In the genomic region with DNA sequence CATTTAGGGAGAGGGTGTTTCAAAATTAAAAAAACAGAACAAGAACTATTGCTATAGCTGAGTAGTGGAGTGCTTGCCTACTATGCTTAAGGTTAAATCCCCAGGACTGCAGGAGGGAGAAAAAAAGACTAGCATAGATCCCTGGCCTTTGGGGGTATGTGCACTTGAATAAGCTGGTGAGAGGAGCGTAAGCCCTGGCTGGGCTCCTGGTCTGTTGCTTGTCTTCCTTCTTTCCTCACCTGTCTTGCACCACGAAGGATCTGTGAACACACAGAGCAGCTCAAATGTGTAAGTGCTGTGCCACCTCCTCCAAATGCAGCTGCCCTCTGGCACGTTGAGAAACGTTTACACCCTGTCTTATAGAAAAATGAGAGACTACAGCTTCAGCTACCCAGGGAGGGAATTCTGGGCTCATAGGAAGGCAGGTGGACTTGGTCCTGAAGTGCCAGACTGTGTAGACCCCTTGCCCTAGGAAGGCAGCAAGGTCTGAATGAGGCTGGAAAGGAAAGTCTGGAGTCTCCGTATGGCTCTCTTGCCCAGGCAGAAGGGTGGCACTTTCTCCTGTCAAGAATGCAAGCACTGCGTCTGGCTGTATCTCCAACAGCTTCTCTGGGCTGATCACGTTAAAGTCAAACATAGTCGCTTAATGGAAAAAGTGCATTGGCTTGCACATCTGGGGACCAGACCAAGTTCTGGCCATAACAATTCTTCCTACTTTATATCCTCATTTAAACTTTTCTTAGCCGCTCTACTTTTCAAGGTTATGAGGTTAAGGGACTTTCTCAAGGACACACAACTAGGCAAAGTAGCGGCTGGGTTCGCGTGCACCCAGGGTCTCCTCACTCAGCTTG, we compare ENCODE assay signal across 7 mouse cellular contexts. TPM values are rescaled to one million over a fixed set of nuclear protein-coding genes. Genes with fewer than 3 reads are reported as not detected.
DNase-seq lines count a peak whose midpoint lies in the region; ATAC-seq lines count a peak whose summit lies in the region.

No protein-coding gene starts in this region.

- peak overlapping the region; percentile 84; the same call in 1 of the 2 replicates for H3K9ac ChIP-seq in lung, embryonic 15.5 days
- peak overlapping the region; percentile 44; the same call in 1 of the 2 replicates for H3K9ac ChIP-seq in forebrain, embryonic 16.5 days (replicated peaks; ENCODE audit: low read depth, low read length)
- H3K9ac ChIP-seq in neural tube, embryonic 15.5 days (replicated peaks) = peak overlapping the region; percentile 98; the same call in 1 of the 2 replicates

- ATAC-seq in lung, embryonic 15.5 days (ENCODE audit: borderline replicate concordance, extremely low read depth, low FRiP score, low TSS enrichment) = no peak
- ATAC-seq in forebrain, embryonic 16.5 days = peak; percentile 19
- ATAC-seq in neural tube, embryonic 15.5 days (ENCODE audit: low FRiP score) = peak; percentile 19; the same call in 1 of the 2 replicates

- H3K4me1 ChIP-seq in lung, embryonic 15.5 days = peaks cover 20% of the 10 kb centered on the region
- peaks cover 17% of the 10 kb centered on the region for H3K4me1 ChIP-seq in forebrain, embryonic 16.5 days (replicated peaks; ENCODE audit: control insufficient read depth, insufficient read depth, low read length)
- H3K4me1 ChIP-seq in limb, embryonic 10.5 days = peaks cover 26% of the 10 kb centered on the region
- H3K4me1 ChIP-seq in neural tube, embryonic 15.5 days = peaks cover 20% of the 10 kb centered on the region

- no peak for DNase-seq in lung, postnatal 4 days
- peak; percentile 23 for DNase-seq in cerebellum, adult 9-11 months
- no peak for DNase-seq in limb, embryonic 10.5 days (ENCODE audit: low spot score)
- no peak for DNase-seq in spleen, postnatal 10 days (ENCODE audit: low spot score in 2 of 2)

- peak overlapping the region; percentile 39; the same call in 1 of the 2 replicates for H3K27ac ChIP-seq in lung, embryonic 15.5 days
- no peak overlapping the region; the same call in 1 of the 2 replicates for H3K27ac ChIP-seq in forebrain, embryonic 16.5 days (ENCODE audit: low read length)
- peak overlapping the region; percentile 96 for H3K27ac ChIP-seq in limb, embryonic 10.5 days
- peak overlapping the region; percentile 87 for H3K27ac ChIP-seq in neural tube, embryonic 15.5 days (replicated peaks)

- peak overlapping the region; percentile 68 for H3K4me2 ChIP-seq in lung, embryonic 15.5 days
- peak overlapping the region; percentile 61 for H3K4me2 ChIP-seq in forebrain, embryonic 16.5 days (ENCODE audit: low read length)
- peak overlapping the region; percentile 76 for H3K4me2 ChIP-seq in neural tube, embryonic 15.5 days

- H3K27me3 ChIP-seq in lung, embryonic 15.5 days = no peaks in the 10 kb centered on the region
- H3K27me3 ChIP-seq in forebrain, embryonic 16.5 days (replicated peaks; ENCODE audit: control insufficient read depth, insufficient read depth, low read length) = no peaks in the 10 kb centered on the region
- H3K27me3 ChIP-seq in limb, embryonic 10.5 days (ENCODE audit: low read depth, poor library complexity, severe bottlenecking) = no peaks in the 10 kb centered on the region
- no peaks in the 10 kb centered on the region for H3K27me3 ChIP-seq in neural tube, embryonic 15.5 days (replicated peaks)

- WGBS in lung, embryonic 15.5 days = 18% methylated on average over 12 of the region's 12 CpGs
- WGBS in forebrain, embryonic 16.5 days = 17% methylated on average over 12 of the region's 12 CpGs
- 15% methylated on average over 12 of the region's 12 CpGs for whole genome bisulfite sequencing in limb, embryonic 10.5 days
- WGBS in neural tube, embryonic 15.5 days = 21% methylated on average over 12 of the region's 12 CpGs

- H3K9me3 ChIP-seq in lung, embryonic 15.5 days = no peaks in the 10 kb centered on the region
- no peaks in the 10 kb centered on the region for H3K9me3 ChIP-seq in forebrain, embryonic 16.5 days (ENCODE audit: control insufficient read depth, low read length)
- H3K9me3 ChIP-seq in limb, embryonic 10.5 days (replicated peaks) = no peaks in the 10 kb centered on the region
- no peaks in the 10 kb centered on the region for H3K9me3 ChIP-seq in neural tube, embryonic 15.5 days (replicated peaks)

- no peaks in the 10 kb centered on the region for H3K36me3 ChIP-seq in lung, embryonic 15.5 days
- no peaks in the 10 kb centered on the region for H3K36me3 ChIP-seq in forebrain, embryonic 16.5 days (ENCODE audit: control insufficient read depth, insufficient read depth)
- H3K36me3 ChIP-seq in limb, embryonic 10.5 days = no peaks in the 10 kb centered on the region
- no peaks in the 10 kb centered on the region for H3K36me3 ChIP-seq in neural tube, embryonic 15.5 days

- H3K4me3 ChIP-seq in lung, embryonic 15.5 days = peak overlapping the region; percentile 83
- H3K4me3 ChIP-seq in forebrain, embryonic 16.5 days (replicated peaks; ENCODE audit: low read length) = peak overlapping the region; percentile 92
- H3K4me3 ChIP-seq in limb, embryonic 10.5 days = peak overlapping the region; percentile 98
- peak overlapping the region; percentile 89 for H3K4me3 ChIP-seq in neural tube, embryonic 15.5 days (replicated peaks)

RNA-seq across cellular contexts. Expression of a gene that starts 0.7 kb away (rescaled TPM):
- polyA plus RNA-seq in lung, embryonic 15.5 days (2015; fragmentation: Nextera tagmentation; extraction: Ambion mirVana) = 29.9 and 32.5 TPM in 2 replicates
- 77.9 and 82.8 TPM in 2 replicates for polyA plus RNA-seq in forebrain, embryonic 16.5 days (2015; fragmentation: Nextera tagmentation; extraction: Ambion mirVana)
- 28.1 and 33.1 TPM in 2 replicates for polyA plus RNA-seq in limb, embryonic 10.5 days (2016; fragmentation: Nextera tagmentation; extraction: Ambion mirVana)
- polyA plus RNA-seq in neural tube, embryonic 15.5 days (2015; fragmentation: Nextera tagmentation; extraction: Ambion mirVana) = 77.1 and 83.3 TPM in 2 replicates

RNA-seq across cellular contexts. Expression of a gene that starts 31.5 kb away (rescaled TPM):
- polyA plus RNA-seq in lung, embryonic 15.5 days (2015; fragmentation: Nextera tagmentation; extraction: Ambion mirVana) = 0.35 and 0.46 TPM in 2 replicates
- polyA plus RNA-seq in forebrain, embryonic 16.5 days (2015; fragmentation: Nextera tagmentation; extraction: Ambion mirVana) = not detected in 2 replicates
- polyA plus RNA-seq in limb, embryonic 10.5 days (2016; fragmentation: Nextera tagmentation; extraction: Ambion mirVana) = 0.18 TPM in 1 of 2 replicates, not detected in the other
- polyA plus RNA-seq in neural tube, embryonic 15.5 days (2015; fragmentation: Nextera tagmentation; extraction: Ambion mirVana) = 0.18 and 0.28 TPM in 2 replicates

Comparison
In these comparisons a context has a peak if more than half of its experiments do, and no peak if none do; other contexts are left out.
1. H3K9ac ChIP-seq: peak in every context shown above with its lines; median percentile 98 in neural tube, embryonic 15.5 days; 84 in lung, embryonic 15.5 days; 44 in forebrain, embryonic 16.5 days.